Mouse (Mus musculus) gastrocnemius, postnatal 36 days (tissue): ENCODE results near the gene Picalm. TPM values are rescaled to one million over a fixed set of nuclear protein-coding genes. Genes with fewer than 3 reads are reported as not detected.

Experiments
- DNase-seq, 2 experiments: peaks; one replicate each; pipeline ENCODE4 v3.0.0; 2022
- intact Hi-C: fragments of 180-260 bp; cut with DNase I; formaldehyde crosslinking; loops from one replicate; pipeline ENCODE4 v1.15.1; 2025
- long read RNA-seq, 2 experiments: library from polyadenylated mRNA; stranded (forward); transcript quantifications; one replicate each; pipeline ENCODE4 v2.0.0; 2021
- total RNA-seq, 2 experiments: library from RNA; stranded (reverse); gene quantifications; 2 replicates each; pipeline ENCODE4 v1.2.3; 2021

Picalm gene
- total RNA-seq, result 10 to 100 TPM; 87.8 to 90.7 TPM
- long read RNA-seq, experiment 1, partial matches to known transcripts, result 2 of 15 reads
- long read RNA-seq, experiment 1, other reads (novel, unspliced or antisense), result 11 of 15 reads
- long read RNA-seq, experiment 2, partial matches to known transcripts, result 18 of 26 reads
- long read RNA-seq, experiment 2, other reads (novel, unspliced or antisense), result 4 of 26 reads

DNA sequence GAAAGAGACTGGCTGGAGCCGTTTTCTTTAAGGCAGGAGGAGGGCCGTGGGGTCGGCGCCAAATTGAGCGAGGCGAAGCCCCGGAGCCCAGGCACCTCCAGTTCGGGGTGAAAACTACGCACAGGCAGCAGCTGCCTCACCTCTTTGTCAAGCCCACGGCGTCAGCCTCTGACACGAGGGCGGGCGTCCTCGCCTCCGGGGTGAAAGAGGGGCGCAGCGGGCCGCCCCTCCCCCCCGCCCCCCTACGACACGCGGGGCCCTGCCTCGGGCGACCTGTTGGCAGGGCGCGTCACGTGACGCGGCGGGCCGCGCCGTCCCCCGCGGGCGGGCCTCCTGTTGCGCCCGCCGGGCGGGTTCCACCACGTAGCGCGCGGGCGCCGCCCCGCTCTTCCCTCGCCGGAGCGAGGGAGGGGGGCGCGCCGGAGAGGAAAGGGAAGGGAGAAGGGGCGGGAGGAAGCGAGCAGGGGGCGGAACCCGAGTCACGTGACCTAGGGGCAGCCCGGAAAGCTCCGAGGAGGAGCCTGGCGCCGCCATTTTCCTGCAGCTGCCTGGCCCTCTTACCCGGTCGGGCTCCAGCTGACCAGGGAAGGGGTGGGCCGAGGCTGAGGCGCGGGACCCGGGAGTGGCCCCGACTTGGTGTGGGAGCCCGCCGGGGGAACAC is at the start of gene Picalm:
Gene Picalm, plus strand, starts transcription at position 482 of the 661 bp plus-strand sequence.
- intact Hi-C loops, result loop anchor here (5.0 kb wide), 2 partner anchors 73 to 103 kb away; no protein-coding TSS in a partner anchor
- DNase-seq, result peak; percentile 97 to 98

DNA sequence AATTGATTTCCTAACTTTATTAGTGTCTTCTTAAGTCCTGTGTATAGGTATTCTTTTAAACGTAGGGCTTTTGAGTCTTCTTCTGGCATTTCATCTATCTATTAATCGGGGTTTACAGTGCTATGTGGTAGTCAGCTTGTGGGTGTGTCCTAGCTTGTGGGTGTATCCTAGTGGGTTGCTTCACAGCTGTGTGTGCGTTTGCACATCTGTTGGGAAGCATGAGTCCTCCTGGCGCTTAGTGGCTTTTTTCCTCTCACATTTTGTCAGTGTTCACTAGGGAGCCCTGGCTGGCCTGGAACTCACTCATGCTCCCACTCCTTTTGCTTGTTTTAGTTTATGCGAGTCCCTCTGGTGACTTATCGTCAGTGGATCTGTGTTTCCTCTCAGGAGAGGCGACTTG is 46.2 kb upstream of the Picalm start:
- intact Hi-C loops, result loop anchor here (5.0 kb wide), 1 partner anchor 34 kb away; no protein-coding TSS in a partner anchor
- DNase-seq, result peak; percentile 26 to 34

DNA sequence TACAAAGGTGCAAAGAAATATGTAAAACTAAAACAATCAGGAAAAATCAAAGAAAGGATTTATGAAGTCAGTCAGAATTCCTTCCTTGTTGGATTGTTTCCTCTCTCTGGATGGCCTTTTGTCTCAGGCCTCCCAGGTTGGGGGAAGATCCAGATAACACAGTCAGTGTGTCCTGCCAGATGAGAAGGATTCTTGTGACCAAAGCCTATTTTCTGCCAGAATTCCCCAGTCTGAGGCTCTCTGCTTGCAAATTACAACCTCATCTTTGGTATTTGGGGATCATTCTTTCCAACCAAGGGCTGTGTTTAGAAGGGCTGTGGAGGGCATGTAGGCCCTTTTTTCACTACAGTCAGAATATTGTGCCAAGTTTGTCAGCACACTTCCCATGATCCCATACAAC is 45.5 kb upstream of the Picalm start:
- no peak for DNase-seq
- intact Hi-C loops, result loop anchor here (5.0 kb wide), 1 partner anchor 33 kb away; no protein-coding TSS in a partner anchor

DNA sequence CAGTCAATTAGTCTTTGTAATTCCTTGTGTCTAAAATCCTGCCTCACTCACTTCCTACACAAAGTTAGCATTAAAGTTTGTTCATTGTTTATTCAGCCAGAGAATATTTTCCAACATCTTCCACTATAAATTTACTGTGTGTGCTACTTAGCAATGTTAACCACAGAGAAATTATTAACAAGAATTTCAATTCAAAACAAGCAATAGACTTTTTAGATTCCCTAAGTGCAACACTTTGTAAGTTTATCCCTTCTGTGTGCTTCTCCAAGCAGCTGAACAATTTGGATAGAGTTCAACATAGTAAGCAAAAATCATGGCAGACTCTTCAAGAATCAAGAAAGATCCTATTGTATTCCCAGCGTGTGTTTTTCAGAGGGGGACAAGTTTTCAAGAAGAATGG is 44.3 kb upstream of the Picalm start:
- intact Hi-C loops, result no loop called here
- no peak for DNase-seq

- intact Hi-C loops, result no loop called here
- no peak for DNase-seq
Measured at GRCm38 (mm10) chr7:90086821-90087220, 43.2 kb upstream of the Picalm start.

- intact Hi-C loops, result no loop called here
- no peak for DNase-seq
Measured at GRCm38 (mm10) chr7:90090996-90091395, 39.0 kb upstream of the Picalm start.

- peak in 1 of 2 experiments; percentile 26 for DNase-seq
- intact Hi-C loops, result no loop called here
Measured at GRCm38 (mm10) chr7:90091756-90092155, 38.3 kb upstream of the Picalm start.

DNA sequence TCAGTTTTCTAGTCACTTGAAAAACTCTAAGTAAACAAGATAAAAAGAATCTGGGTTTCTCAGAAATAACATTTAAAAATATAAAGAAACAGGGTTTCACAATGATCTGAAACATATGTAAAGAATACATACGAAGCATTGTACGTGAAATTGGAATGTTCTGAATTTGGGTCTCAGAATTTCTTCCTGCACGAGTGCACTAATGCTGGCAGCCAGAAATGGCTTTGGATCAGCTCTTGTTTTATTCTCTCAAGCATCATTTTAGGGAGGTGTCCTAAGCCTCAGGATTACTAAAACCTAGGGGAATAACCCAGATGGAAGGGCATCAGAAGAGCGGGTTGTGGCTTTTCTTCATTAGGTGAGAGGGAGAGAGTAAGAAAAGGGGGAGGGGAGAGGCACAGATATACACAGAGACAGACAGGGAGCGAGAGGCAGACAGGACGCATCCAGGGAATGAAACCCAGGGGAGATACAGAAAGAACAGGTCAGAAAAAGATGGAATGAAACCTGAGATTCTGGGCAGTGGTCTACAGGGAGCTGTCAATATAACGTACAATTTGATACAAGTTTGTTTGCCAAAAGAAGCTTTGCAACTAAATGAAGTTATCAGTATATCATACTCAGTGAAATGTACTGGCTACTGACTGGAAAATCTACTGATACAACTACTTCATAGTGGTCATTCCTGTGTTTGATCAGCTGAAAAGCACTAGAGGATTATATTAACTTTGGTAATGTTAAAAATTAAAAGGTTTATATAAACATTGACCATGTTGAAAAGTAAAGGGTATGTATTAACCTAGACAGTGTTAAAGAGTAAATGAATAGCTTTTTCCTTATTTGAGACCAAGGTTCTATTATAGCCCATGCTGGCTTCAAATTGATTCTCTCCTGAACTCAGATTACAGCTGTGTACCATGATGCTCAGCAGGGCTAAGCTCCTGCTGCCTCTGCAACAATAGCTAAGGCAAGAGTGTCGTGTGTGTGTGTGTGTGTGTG is 37.3 kb upstream of the Picalm start:
- no peak for DNase-seq
- intact Hi-C loops, result no loop called here

DNA sequence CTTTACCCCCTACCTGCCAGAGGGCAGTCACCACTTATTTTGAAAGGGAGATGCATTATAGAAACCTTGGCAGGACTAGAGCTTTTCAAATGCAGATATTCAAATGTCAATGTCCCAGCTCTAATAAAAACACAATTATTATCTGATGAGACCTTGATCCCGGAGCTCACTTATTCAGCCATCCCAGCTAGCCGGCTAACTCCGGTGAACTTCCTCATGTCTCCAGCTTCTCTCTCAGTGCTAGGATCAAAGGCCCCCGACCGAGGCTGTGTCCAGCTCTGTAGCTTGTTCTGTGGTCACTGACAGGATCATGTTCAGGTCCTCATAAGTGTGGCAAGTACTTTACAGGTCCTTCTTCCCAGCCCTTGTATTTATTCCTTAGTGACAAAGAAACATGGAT is 34.9 kb upstream of the Picalm start:
- intact Hi-C loops, result no loop called here

DNA sequence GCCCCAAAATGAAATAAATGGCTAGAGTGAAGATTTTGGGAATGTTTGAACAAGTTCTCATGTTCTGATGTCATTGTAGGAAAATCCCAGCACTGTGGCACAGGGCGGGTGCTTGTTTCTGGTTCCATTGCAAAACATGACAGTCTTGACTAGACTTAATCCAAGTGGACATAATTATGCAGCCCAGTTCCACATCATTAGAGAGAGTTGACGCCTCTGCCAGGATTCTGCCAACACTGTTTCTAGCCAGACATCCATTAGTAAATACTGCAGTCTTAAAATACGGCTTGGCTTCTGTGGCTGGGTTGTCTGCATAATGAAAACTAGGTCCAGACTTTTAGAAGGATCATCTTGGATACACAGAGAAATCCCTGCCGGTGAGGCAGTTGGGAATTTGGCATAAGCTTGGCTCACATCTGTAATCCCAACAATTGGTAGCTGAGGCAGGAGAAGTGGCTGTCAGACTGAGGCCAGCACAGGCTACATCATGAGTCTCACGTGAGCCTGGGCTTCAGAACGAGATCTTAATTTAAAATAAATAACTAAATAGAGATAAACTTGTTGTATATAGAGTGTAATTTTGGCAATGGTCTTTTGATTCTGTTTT is 34.1 kb upstream of the Picalm start:
- intact Hi-C loops, result no loop called here
- no peak for DNase-seq

More for the DNA sequence above, 34.9 kb upstream of the Picalm start:
- DNase-seq, result no peak

DNA sequence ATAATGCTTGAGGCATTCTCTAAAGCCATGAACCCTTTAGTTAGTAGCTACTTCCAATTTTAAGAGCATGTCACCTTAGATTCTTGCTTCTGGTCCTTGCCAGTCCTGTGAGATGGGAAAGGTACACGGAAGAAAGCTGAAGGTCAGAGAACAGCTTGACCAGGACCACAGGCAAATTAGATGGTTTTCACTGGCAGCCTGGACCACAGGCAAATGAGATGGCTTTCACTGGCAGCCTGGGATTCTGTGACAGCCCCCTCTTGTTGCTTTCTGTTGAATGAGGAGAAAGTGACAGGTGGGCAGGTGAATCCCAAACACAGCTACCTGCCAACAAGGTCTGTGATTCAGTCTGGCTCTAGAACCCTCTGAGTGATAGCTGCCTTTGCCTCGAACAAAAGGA is 33.4 kb upstream of the Picalm start:
- intact Hi-C loops, result no loop called here
- DNase-seq, result no peak

- intact Hi-C loops, result no loop called here
- no peak for DNase-seq
Measured at GRCm38 (mm10) chr7:90098253-90098652, 31.8 kb upstream of the Picalm start.

- no peak for DNase-seq
- intact Hi-C loops, result no loop called here
Measured at GRCm38 (mm10) chr7:90099248-90099647, 30.8 kb upstream of the Picalm start.

DNA sequence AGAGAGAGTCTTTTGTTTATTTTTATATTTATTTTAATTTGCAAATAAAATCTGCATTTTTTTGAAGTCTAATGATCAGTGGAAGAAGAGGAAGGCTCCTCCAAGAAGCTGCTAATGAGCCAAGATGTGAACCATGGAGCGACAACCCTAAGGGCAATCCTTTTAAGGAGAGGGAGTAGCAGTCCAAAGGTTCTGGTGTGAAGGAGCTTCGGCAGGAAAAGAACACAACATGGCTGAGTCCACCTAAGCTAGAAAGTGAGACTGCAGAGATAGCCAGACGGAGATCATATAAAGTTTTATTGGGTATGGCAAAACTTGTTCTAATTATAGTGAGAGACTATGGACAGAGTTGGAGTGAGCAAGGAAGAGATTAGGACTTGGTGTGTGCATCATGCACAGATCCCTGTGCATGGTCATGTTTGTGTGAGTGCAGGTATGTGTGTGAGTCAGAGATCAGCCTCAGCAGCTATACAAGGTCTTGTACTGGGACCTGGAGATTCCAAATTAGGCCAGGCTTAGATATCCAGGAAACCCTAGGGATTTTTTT is 29.3 kb upstream of the Picalm start:
- intact Hi-C loops, result no loop called here
- DNase-seq, result no peak

- intact Hi-C loops, result loop anchor here (5.0 kb wide), 1 partner anchor 34 kb away; no protein-coding TSS in a partner anchor
- no peak for DNase-seq
Measured at GRCm38 (mm10) chr7:90116100-90116499, 13.9 kb upstream of the Picalm start.

DNA sequence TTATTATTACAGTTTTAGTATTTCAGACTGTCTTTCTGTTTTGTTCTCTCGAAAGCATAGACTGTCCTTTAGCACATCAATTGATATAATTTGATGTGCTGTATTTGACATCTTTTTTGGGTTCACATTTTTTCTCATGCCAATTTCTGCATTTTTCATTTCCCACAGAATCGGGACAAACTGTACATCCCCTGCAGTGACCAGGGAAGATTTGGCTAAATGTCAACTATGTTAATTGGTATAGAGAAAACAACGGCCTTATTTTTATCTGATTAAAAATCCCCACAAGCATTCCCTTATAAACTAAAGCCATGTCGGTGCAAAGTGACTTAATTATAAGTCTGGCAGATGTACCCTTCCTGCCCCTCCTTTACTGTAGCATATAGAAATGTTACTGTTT is 9.9 kb upstream of the Picalm start:
- no peak for DNase-seq
- intact Hi-C loops, result no loop called here

DNA sequence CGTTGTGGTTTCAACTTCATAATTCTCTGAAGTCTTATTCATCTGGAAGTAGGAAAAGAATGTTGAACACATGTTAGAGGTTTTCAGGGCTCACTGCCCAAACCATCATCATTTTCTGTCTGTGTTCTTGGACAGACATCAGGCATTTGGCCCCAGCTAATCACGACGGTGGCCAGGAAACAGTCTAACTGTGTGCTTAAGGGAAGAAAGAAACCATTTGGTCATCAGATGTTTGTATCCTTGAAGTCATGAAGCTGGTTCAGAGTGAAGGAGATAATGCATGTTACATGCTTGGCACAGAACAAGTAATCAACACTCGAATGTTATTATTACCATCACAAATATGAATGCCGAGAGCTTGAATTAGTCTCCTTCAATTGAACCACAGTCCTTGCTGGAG is 5.0 kb upstream of the Picalm start:
- intact Hi-C loops, result loop anchor here (5.0 kb wide), 1 partner anchor 68 kb away; no protein-coding TSS in a partner anchor
- peak in 1 of 2 experiments; percentile 49 for DNase-seq

DNA sequence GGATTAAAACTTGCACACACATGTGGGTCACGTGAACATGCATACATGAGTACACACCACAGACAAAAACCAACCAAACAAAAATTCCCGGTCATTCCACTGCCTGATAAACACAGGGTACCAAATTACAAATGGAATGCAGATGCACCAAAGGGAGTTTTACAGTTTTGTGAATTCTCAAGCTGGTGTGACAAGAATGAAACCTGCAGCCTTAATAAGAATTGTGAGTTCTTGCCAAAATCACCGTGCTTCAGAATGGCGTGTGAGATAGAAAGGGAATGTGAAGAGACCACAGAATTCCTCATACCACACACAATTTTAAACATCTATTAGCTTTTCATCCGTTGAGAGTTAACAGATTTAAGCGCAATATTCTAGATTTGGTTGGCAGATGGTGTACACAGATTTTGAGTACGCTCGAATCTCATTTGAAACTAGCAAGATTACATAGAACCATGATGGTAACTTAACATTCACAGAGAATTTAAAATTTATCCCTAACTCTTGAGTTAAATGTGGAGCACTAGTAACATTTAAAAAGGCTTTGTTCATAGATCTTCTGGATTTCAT is 1.3 kb upstream of the Picalm start:
- intact Hi-C loops, result loop anchor here (5.0 kb wide), 1 partner anchor 71 kb away; no protein-coding TSS in a partner anchor
- DNase-seq, result no peak

DNA sequence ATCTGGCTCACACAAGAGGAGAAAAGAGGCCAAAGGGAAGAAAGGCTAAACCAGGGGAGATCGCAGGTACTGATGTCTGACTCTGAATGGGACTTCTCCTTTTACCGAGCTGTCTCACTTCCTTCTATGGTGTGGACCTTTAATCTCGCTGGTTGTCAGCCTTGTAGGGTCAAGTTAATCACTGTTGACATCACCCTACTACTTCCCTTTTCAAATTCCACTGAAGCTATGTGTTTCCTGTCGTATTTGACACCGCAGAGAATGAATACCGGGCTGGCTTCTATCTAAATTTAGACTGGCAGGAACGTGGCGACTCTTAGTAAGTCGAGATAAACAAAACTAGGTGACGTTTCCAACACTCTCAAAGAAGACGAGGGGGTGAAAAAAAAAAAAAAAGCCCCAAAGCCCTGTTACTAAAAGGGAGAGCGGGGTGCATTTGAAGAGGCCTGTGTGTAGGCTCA is 712 bp upstream of the Picalm start:
- DNase-seq, result peak in 1 of 2 experiments; percentile 16
- intact Hi-C loops, result loop anchor here (5.0 kb wide), 1 partner anchor 72 kb away; no protein-coding TSS in a partner anchor
